Mouse (Mus musculus) adrenal gland, postnatal 14 days (tissue): ENCODE results near the gene Ear1. TPM values are rescaled to one million over a fixed set of nuclear protein-coding genes. Genes with fewer than 3 reads are reported as not detected.
"Not testable (repeated sequence)": the region's sequence is repeated elsewhere in the genome, so short reads cannot be mapped to it uniquely, and the experiment has no call there.

Source experiments
- DNase-seq: peaks from one replicate; pipeline ENCODE4 v3.0.0; 2021; ENCODE audit warnings: mixed read lengths
- long read RNA-seq, 2 experiments: library from polyadenylated mRNA; stranded (forward); transcript quantifications; one replicate each; pipeline ENCODE4 v2.0.0; 2021
- total RNA-seq: library from RNA; stranded (reverse); gene quantifications from 2 replicates; pipeline ENCODE4 v1.2.3, GENCODE M21; 2021

Ear1 gene
- total RNA-seq = 1.4 TPM in 1 of 2 replicates, not detected in the other
- long read RNA-seq, experiment 1 = 0 reads
- long read RNA-seq, experiment 2 = 0 reads

DNA sequence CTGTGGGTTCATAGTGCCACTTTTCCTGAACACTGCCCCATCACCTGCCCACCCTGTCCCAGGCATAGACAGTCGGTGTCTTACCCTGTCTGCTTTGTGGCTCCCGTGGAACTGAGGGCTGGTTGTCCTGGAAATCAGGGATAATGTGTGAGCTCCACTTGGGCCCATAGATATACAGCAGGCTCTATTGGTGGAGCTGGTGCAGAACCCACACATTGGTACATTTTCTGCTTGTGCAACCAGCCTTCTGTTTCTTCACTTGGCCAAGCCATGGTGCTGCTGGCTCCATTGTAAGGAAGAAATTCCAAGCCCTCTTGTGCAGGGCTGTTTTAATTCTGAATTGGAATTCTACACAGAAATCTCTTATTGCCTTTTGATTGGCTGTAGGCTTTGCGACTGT lies at the start of gene Ear1:
Gene Ear1, minus strand, starts transcription at position 101 of the 400 bp plus-strand sequence.
- DNase-seq = not testable (repeated sequence)

GRCm38 (mm10) chr14:43924688-43925403 lies 49.5 kb upstream of the Ear1 start, which contains the start of gene Gm8113:
Gene Gm8113, plus strand, starts transcription at chr14:43925390.
- DNase-seq = peak; percentile 62

- DNase-seq = not testable (repeated sequence)
Observed at GRCm38 (mm10) chr14:43923459-43923858, 48.1 kb upstream of the Ear1 start, which contains the start of gene Ear10. Gene Ear10, minus strand, starts transcription at chr14:43923559.

DNA sequence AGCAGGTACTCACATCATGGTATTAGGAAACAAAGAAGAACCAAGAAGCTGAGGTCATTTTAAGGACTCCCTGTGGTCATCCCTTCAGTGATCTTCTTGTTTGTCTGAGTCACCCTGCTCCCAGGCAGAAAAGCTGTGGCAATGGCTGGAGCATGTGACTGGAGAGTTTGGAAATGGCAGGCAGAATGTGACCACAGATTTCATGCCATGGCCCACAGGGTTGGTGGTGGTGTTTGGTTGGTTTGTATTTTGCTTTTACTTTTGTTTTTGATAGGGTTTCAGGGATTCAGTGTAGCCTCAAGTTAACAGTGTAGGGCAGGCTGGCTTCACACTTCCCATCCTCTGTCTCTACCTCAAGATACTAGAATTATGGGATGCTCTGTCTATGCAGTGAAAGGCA lies 42.9 kb upstream of the Ear1 start:
- peak; percentile 7 for DNase-seq

DNA sequence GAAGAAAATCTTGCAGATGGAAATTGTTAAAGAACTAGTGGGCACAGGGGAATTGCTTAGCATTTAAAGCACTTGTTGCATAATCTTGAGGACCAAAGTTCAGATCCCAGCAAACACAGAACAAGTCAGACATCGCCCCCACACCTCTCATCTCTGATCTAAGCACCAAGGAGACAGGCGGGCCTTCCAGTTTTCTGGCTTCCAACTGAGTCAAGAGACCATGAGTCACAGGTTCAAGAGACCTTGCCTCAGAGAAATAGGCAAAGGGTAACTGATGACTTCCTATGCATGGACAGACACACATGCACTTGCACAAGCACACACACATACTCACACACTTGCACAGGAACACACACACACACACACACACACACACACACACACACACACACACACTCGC lies 23.3 kb upstream of the Ear1 start:
- DNase-seq = not testable (repeated sequence)

- not testable (repeated sequence) for DNase-seq
Observed at GRCm38 (mm10) chr14:43895357-43895756, 20.0 kb upstream of the Ear1 start.

- not testable (repeated sequence) for DNase-seq
Observed at GRCm38 (mm10) chr14:43891288-43891687, 16.0 kb upstream of the Ear1 start.

DNA sequence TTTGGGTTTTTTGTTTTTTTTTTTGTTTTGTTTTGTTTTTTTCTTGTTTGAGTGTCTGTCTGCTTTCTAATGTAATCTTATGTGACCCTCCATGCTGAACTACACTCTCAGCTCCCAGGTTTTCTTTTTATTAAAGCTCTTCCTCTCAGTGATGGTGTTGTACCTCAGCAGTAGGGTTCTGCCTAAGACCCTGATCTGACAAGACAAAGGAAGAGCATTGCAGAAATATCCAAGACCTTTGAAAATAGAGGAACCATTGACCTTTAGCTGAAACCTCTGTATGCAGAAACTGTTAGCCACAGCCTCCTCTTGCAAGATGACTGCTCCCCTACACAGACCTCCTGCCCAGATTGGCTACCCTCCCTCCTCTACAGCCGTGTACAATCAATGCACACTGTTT lies 10.9 kb upstream of the Ear1 start:
- not testable (repeated sequence) for DNase-seq

DNA sequence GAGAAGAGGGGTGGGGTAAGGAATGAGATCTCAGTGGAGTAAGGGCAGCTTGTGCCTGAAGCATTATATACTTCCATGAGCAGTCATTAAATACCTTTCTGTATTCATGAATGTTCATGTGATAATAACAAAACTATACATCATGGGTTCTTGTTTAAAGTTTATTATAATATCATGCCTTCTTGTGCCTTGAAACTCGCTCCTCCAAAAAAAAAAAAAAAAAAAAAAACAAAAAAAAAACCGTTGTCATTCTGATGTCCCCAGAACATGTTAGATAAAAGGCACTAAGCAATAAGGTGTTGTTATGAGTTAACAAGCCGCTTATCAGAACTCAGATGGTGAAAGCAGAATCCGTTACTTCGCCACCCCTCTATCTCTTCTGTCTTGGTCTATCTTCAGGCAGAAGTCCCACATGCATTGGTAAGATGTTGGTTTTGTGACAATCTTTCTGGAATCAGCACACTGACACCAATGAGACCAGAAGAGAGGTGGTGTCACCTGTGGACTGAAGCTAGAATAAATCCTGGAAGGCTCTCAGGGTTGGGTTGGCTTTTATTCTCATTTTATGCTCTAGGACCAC lies 4.7 kb upstream of the Ear1 start:
- not testable (repeated sequence) for DNase-seq

DNA sequence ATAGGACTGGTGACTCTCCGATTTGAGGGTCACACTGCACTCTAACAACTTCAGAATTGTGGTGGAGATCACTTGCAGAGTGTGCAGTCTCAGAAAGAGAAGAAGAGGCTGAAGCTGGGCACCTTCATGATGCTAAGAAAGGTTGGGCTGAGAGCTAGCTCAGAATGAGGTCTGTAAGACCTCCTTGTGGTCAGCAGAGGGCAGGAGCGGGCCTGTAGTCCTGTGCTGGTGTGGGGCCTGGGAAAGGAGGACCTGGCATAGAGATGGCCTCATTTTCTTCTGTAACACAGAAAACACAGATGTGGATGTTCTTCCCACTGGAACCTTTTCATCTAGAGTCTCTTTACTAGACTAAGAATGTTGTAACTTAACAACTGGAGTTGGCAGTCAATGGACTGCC lies 2.5 kb upstream of the Ear1 start:
- not testable (repeated sequence) for DNase-seq

DNA sequence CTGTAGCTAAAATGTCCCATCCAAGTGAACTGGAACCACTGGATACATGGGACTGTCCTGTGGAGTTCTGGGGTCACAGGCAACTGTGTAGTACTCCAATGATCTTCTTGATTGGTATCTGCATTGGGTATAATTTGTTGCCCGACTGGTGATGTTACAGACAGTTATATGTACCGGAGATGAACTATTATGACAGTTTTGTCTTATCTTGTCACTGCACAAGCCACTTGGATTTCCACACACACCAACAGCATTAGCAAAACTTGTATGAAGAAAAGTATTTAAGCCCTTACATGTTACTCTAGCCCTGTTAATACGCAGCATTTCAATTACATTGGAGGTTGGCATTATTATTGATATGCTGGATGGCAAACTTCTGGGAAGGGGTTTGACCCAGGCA lies 455 bp downstream of the Ear1 start:
- not testable (repeated sequence) for DNase-seq

GRCm38 (mm10) chr14:43860522-43860921 lies 14.8 kb downstream of the Ear1 start:
- DNase-seq = peak; percentile 16

DNA sequence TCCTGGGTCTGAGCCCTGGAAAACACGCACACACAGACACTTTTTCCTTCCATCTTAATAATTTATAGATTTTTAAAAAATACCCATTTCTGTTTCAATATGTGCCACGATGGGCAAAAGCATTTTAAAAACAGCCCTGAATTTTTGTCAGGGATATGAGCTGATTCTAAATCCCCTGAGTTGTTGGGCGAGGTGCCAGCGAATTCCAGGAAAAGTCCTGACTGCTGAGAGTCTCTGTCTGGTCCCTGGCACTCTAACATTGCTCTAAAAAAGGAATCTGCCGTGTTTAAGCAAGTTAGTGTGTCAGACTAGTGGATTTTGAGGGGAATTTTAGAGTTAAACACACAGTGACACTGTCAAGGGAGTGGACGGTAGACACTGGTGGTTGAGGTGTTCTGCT lies 15.9 kb downstream of the Ear1 start:
- DNase-seq = peak; percentile 6

GRCm38 (mm10) chr14:43843949-43844573 lies 31.3 kb downstream of the Ear1 start:
- not testable (repeated sequence) for DNase-seq

DNA sequence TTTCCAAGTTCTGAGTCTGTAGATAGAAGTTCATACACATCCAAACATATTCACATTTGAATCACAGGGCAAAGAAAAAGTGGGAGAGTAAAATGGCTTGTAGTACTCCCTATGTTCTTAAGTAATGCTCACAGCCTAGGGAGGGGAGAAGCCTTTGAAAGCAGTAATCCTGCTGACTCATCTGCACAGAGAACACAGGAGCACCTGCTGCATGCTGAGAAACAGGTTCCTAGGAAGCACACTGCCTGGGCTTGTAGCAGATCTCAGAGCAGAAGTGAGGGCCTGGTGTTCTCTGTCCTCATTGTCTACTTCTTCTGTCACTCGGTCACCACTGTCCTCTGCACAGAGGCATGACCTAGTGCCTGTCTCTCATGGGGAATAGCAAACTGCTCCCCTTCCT lies 34.3 kb downstream of the Ear1 start:
- DNase-seq = not testable (repeated sequence)

DNA sequence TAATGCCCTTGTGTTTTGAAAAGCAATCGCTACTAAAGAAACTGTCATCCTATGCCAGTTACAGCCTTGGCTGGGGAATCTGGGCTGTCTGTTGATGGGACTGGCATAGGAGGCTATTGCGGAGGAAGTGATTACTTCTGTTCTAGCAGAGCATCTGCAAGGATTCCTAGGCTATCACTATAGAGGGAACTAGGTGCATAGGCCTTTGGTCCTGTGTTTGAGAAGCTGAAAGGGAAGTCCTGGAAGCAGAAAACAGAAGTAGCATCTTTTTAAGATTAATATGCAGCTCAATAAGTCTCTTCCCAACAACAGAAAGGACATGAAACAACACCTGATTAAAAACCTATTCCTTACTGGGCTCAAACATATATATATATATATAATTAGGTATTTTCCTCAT lies 40.0 kb downstream of the Ear1 start:
- not testable (repeated sequence) for DNase-seq

DNA sequence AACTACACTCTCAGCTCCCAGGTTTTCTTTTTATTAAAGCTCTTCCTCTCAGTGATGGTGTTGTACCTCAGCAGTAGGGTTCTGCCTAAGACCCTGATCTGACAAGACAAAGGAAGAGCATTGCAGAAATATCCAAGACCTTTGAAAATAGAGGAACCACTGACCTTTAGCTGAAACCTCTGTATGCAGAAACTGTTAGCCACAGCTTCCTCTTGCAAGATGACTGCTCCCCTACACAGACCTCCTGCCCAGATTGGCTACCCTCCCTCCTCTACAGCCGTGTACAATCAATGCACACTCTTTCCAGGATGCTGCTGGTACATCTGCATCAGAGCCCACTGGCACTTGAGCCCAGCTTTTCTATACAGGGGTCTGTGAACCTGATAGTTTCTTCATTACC lies 44.9 kb downstream of the Ear1 start:
- DNase-seq = not testable (repeated sequence)

- DNase-seq = not testable (repeated sequence)
Observed at GRCm38 (mm10) chr14:43824176-43824575, 51.1 kb downstream of the Ear1 start.

GRCm38 (mm10) chr14:43821869-43822268 lies 53.4 kb downstream of the Ear1 start:
- DNase-seq = not testable (repeated sequence)

- peak; percentile 50 for DNase-seq
Observed at GRCm38 (mm10) chr14:43812458-43812857, 62.9 kb downstream of the Ear1 start.

DNA sequence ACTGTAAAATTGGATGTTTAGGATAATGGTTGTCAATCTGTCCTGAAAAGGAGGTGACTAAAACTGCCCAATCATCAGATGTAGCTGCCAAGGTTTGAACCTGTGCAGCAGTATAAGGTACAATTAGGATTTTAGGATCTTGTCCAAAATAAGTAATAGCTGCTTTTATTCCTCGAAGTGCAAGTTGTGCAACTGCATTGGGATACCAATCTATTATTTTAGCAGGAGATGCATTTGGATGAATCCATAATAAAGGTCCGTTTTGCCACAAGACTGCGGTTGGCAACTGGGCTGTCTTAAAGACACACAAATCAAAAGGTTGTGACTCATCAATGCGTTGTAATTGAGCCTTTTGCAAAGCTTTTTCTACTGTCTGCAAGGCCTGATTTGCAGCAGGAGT lies 67.2 kb downstream of the Ear1 start:
- DNase-seq = not testable (repeated sequence)

GRCm38 (mm10) chr14:43804435-43804834 lies 70.9 kb downstream of the Ear1 start:
- DNase-seq = not testable (repeated sequence)

GRCm38 (mm10) chr14:43796905-43797470 lies 78.3 kb downstream of the Ear1 start:
- peak; percentile 44 for DNase-seq
